Mouse (Mus musculus) forebrain, postnatal 0 days (tissue): Measurements from ENCODE around the gene Hoxa13. TPM values are rescaled to one million over a fixed set of nuclear protein-coding genes. Genes with fewer than 3 reads are reported as not detected.

ENCODE experiments used
- ATAC-seq: fragments of 200-750 bp; cut with Nextera tagmentation; 2 replicates; pipeline ENCODE4 v1.8.0; 2017; ENCODE audit warnings: mild to moderate bottlenecking, moderate library complexity
- DNase-seq: peaks from one replicate; pipeline ENCODE4 v3.0.0-alpha.2; 2015
- H3K27ac ChIP-seq: fragments of 300-500 bp; sonication (generic); 2 replicates; pipeline ENCODE4 v1.5.1; 2014; ENCODE audit warnings: low read depth, mild to moderate bottlenecking, antibody characterized with exemption, low read length, moderate library complexity, mixed read lengths
- H3K27me3 ChIP-seq: fragments of 300-500 bp; sonication (generic); 2 replicates; pipeline ENCODE4 v1.6.1; 2014; ENCODE audit warnings: mild to moderate bottlenecking, low read length, mixed read lengths; ENCODE audit not compliant: insufficient read depth
- H3K36me3 ChIP-seq: fragments of 300-500 bp; sonication (generic); 2 replicates; pipeline ENCODE4 v1.6.1; 2014; ENCODE audit warnings: mild to moderate bottlenecking, moderate library complexity; ENCODE audit not compliant: insufficient read depth
- H3K4me1 ChIP-seq: fragments of 300-500 bp; sonication (generic); 2 replicates; pipeline ENCODE4 v1.6.1; 2014; ENCODE audit warnings: antibody characterized with exemption; ENCODE audit not compliant: insufficient read depth
- H3K4me2 ChIP-seq: fragments of 300-500 bp; sonication (generic); 2 replicates; pipeline ENCODE4 v1.6.1; 2014; ENCODE audit warnings: low read depth, mild to moderate bottlenecking, moderate library complexity
- H3K4me3 ChIP-seq: fragments of 300-500 bp; sonication (generic); 2 replicates; pipeline ENCODE4 v1.5.1; 2014; ENCODE audit warnings: low read depth, low read length, mixed read lengths
- H3K9ac ChIP-seq: fragments of 300-500 bp; sonication (generic); 2 replicates; pipeline ENCODE4 v1.6.1; 2014; ENCODE audit warnings: mild to moderate bottlenecking
- H3K9me3 ChIP-seq: fragments of 300-500 bp; sonication (generic); 2 replicates; pipeline ENCODE4 v1.6.1; 2016; ENCODE audit warnings: low read length
- CTCF ChIP-seq: sonication (generic); IDR thresholded peaks from 2 replicates; pipeline ENCODE4 v1.5.1; 2016; ENCODE audit warnings: antibody characterized with exemption, control low read depth, low read depth
- WGBS: fragments of 180-500 bp; shearing (Covaris S2); extraction: QIAGEN DNeasy Blood & Tissue Kit; methylation state at CpG from one replicate; pipeline ENCODE4 v1.1.7; 2014; 5-methylcytosine and 5-hydroxymethylcytosine counted together
- polyA plus RNA-seq: library from polyadenylated mRNA; unstranded; fragments of >200 nt; fragmentation: Nextera tagmentation; extraction: Ambion mirVana; gene quantifications from 2 replicates; pipeline ENCODE4 v1.2.1, GENCODE M21; 2015
- total RNA-seq: library from RNA; depleted of rRNA; stranded (reverse); fragments of >200 nt; gene quantifications from 2 replicates; pipeline ENCODE4 v1.2.3, GENCODE M21; 2014

Gene Hoxa13
- total and polyA plus RNA-seq, 2 experiments from 2014 or later, result not detected

GRCm38 (mm10) chr6:52268756-52269155 lies 8.1 kb upstream of the Hoxa13 start:
- Histone ChIP-seq H3K27ac (no peak overlapping the region), H3K27me3 (peaks cover 98% of the 10 kb centered on the region), H3K4me3 (no peak overlapping the region), H3K9me3 (no peaks in the 10 kb centered on the region), H3K36me3 (no peaks in the 10 kb centered on the region), H3K4me2 (no peak overlapping the region), H3K4me1 (no peaks in the 10 kb centered on the region), H3K9ac (no peak overlapping the region)
- TF ChIP-seq CTCF, result no peak
- no peak for DNase-seq
- no peak for ATAC-seq
- 5% methylated on average over 3 of the region's 3 CpGs for WGBS

GRCm38 (mm10) chr6:52268341-52268740 lies 7.7 kb upstream of the Hoxa13 start:
- Histone ChIP-seq H3K9ac (no peak overlapping the region), H3K4me2 (no peak overlapping the region), H3K27ac (no peak overlapping the region), H3K9me3 (no peaks in the 10 kb centered on the region), H3K36me3 (no peaks in the 10 kb centered on the region), H3K4me1 (no peaks in the 10 kb centered on the region), H3K27me3 (peaks cover 98% of the 10 kb centered on the region), H3K4me3 (no peak overlapping the region)
- ATAC-seq (no peak), DNase-seq (no peak)
- no peak for TF ChIP-seq CTCF
- WGBS, result 1% methylated on average over 7 of the region's 7 CpGs

GRCm38 (mm10) chr6:52267691-52268090 lies 7.0 kb upstream of the Hoxa13 start:
- Histone ChIP-seq H3K27me3 (peaks cover 98% of the 10 kb centered on the region), H3K36me3 (no peaks in the 10 kb centered on the region), H3K4me3 (no peak overlapping the region), H3K4me1 (no peaks in the 10 kb centered on the region), H3K27ac (no peak overlapping the region), H3K9me3 (no peaks in the 10 kb centered on the region), H3K9ac (no peak overlapping the region), H3K4me2 (no peak overlapping the region)
- DNase-seq (no peak), ATAC-seq (no peak)
- no peak for TF ChIP-seq CTCF
- 7% methylated on average over 3 of the region's 3 CpGs for WGBS

GRCm38 (mm10) chr6:52267221-52267620 lies 6.5 kb upstream of the Hoxa13 start:
- Histone ChIP-seq H3K27me3 (peaks cover 98% of the 10 kb centered on the region), H3K36me3 (no peaks in the 10 kb centered on the region), H3K4me2 (no peak overlapping the region), H3K4me1 (no peaks in the 10 kb centered on the region), H3K4me3 (no peak overlapping the region), H3K9ac (no peak overlapping the region), H3K27ac (no peak overlapping the region), H3K9me3 (no peaks in the 10 kb centered on the region)
- ATAC-seq (no peak), DNase-seq (no peak)
- no peak for TF ChIP-seq CTCF
- WGBS, result 18% methylated on average over 5 of the region's 5 CpGs

GRCm38 (mm10) chr6:52266666-52266985 lies 5.9 kb upstream of the Hoxa13 start:
- TF ChIP-seq CTCF, result no peak
- H3K27ac ChIP-seq, result no peak overlapping the region
- DNase-seq (no peak), ATAC-seq (no peak)
- H3K27me3 ChIP-seq, result peaks cover 99% of the 10 kb centered on the region
- no peaks in the 10 kb centered on the region for H3K4me1 ChIP-seq
- no peak overlapping the region for H3K4me3 ChIP-seq
- 2% methylated on average over 9 of the region's 9 CpGs for WGBS
- H3K4me2 ChIP-seq, result no peak overlapping the region
- H3K36me3 ChIP-seq, result no peaks in the 10 kb centered on the region
- H3K9ac ChIP-seq, result no peak overlapping the region
- no peaks in the 10 kb centered on the region for H3K9me3 ChIP-seq

- Histone ChIP-seq H3K9me3 (no peaks in the 10 kb centered on the region), H3K27ac (no peak overlapping the region), H3K4me1 (no peaks in the 10 kb centered on the region), H3K4me3 (no peak overlapping the region), H3K4me2 (no peak overlapping the region), H3K27me3 (peaks cover 97% of the 10 kb centered on the region), H3K36me3 (no peaks in the 10 kb centered on the region), H3K9ac (no peak overlapping the region)
- DNase-seq, result no peak
- no peak for TF ChIP-seq CTCF
- ATAC-seq, result no peak
- 1% methylated on average over 19 of the region's 19 CpGs for WGBS
These were observed 5.4 kb upstream of the Hoxa13 start for GRCm38 (mm10) chr6:52265913-52266665.

GRCm38 (mm10) chr6:52265306-52265912 lies 4.7 kb upstream of the Hoxa13 start:
- H3K9me3 ChIP-seq, result no peaks in the 10 kb centered on the region
- H3K36me3 ChIP-seq, result no peaks in the 10 kb centered on the region
- H3K4me3 ChIP-seq, result no peak overlapping the region
- H3K4me2 ChIP-seq, result no peak overlapping the region
- H3K4me1 ChIP-seq, result no peaks in the 10 kb centered on the region
- TF ChIP-seq CTCF, result no peak
- WGBS, result 2% methylated on average over 18 of the region's 18 CpGs
- no peak overlapping the region for H3K9ac ChIP-seq
- no peak overlapping the region for H3K27ac ChIP-seq
- no peak for DNase-seq
- no peak for ATAC-seq
- H3K27me3 ChIP-seq, result peaks cover 96% of the 10 kb centered on the region
